Mouse (Mus musculus): ENCODE results near the gene Mfsd9.

DNA sequence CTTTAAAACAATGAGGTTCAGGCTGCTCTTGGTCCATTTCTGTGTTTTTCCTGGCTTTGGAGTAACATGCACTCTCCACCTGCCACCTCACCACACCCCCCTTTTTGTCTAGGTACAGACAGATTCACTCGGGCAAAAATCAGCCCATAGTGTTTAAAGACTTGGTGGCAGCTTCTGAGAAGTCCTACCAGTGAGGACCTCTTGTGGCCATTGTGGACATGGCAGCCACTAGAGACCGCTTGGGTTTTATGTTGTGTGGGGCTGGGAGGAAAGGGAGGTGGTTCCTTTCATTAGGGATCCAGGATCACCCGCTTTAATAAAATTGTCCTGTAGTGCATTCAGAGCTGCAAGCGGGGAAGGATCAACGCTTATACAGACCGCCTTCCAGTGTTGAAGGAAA lies 21.9 kb downstream of the Mfsd9 start:
- TF ChIP-seq NELFE (IDR thresholded peaks at IDR 0.05; ENCODE audit: low read depth, low read length) (no peak), ZKSCAN1 (IDR thresholded peaks at IDR 0.05; ENCODE audit: borderline replicate concordance, low read depth, low read length) (no peak), CHD2 (IDR thresholded peaks at IDR 0.05; ENCODE audit: low read length) (no peak), CTCF (conservative IDR thresholded peaks at IDR 0.05 in 1 of 2, IDR thresholded peaks at IDR 0.05 in 1 of 2; ENCODE audit: low read depth in 2 of 2, low read length in 2 of 2) (no peak), EP300 (IDR thresholded peaks at IDR 0.05; ENCODE audit: low read length) (no peak), MXI1 (IDR thresholded peaks at IDR 0.05; ENCODE audit: low read depth, low read length) (no peak), GABPA (IDR thresholded peaks at IDR 0.05; ENCODE audit: insufficient replicate concordance, low read depth, low read length) (no peak), CHD1 (IDR thresholded peaks at IDR 0.05; ENCODE audit: low read depth, low read length) (no peak), BHLHE40 (IDR thresholded peaks at IDR 0.05; ENCODE audit: low read depth, low read length) (no peak), USF2 (conservative IDR thresholded peaks at IDR 0.05; ENCODE audit: low read depth, low read length) (no peak), ZC3H11A (IDR thresholded peaks at IDR 0.05; ENCODE audit: low read depth, low read length) (no peak), MAX (IDR thresholded peaks at IDR 0.05; ENCODE audit: low read length) (no peak), TBP (conservative IDR thresholded peaks at IDR 0.05; ENCODE audit: low read depth, low read length) (no peak), PAX5 (IDR thresholded peaks at IDR 0.05; ENCODE audit: low read length) (no peak)
